Mouse (Mus musculus) CH12.LX (cell line): ENCODE measurements at regions not wholly inside any gene's neighbourhood (a gene's known extent, or its start where the extent isn't known, plus 50 kb on each side); places are given as distances from the start of the nearest gene placed in this dataset.

Source experiments
- CHD2 ChIP-seq: IDR thresholded peaks from 2 replicates; pipeline ENCODE4 v1.6.1; 2011; ENCODE audit warnings: low read length, improper control_type of control experiment
- CTCF ChIP-seq, 2 experiments: IDR thresholded peaks in 1 of 2; conservative IDR thresholded peaks in 1 of 2; 2 replicates each; pipeline ENCODE4 v1.5.1; 2011 to 2012; ENCODE audit warnings: low read depth in 2 of 2, low read length in 2 of 2, improper control_type of control experiment in 1 of 2, inconsistent platforms in 1 of 2, mild to moderate bottlenecking in 1 of 2, moderate library complexity in 1 of 2
- ELF1 ChIP-seq: IDR thresholded peaks from 2 replicates; pipeline ENCODE4 v1.6.1; 2014; ENCODE audit warnings: low read depth, mild to moderate bottlenecking, inconsistent platforms, low read length, improper control_type of control experiment
- HCFC1 ChIP-seq: IDR thresholded peaks from 2 replicates; pipeline ENCODE4 v1.6.1; 2012; ENCODE audit warnings: low read depth, mild to moderate bottlenecking, inconsistent platforms, low read length, improper control_type of control experiment
- POLR2A ChIP-seq: IDR thresholded peaks from 2 replicates; pipeline ENCODE4 v1.6.1; 2011; ENCODE audit warnings: low read depth, mild to moderate bottlenecking, improper control_type of control experiment, low read length
- USF1 ChIP-seq: IDR thresholded peaks from 2 replicates; pipeline ENCODE4 v1.6.1; 2014; ENCODE audit warnings: low read depth, mild to moderate bottlenecking, inconsistent platforms, low read length, improper control_type of control experiment
- USF2 ChIP-seq: conservative IDR thresholded peaks from 2 replicates; pipeline ENCODE4 v1.6.1; 2011; ENCODE audit warnings: low read depth, low read length, improper control_type of control experiment

DNA sequence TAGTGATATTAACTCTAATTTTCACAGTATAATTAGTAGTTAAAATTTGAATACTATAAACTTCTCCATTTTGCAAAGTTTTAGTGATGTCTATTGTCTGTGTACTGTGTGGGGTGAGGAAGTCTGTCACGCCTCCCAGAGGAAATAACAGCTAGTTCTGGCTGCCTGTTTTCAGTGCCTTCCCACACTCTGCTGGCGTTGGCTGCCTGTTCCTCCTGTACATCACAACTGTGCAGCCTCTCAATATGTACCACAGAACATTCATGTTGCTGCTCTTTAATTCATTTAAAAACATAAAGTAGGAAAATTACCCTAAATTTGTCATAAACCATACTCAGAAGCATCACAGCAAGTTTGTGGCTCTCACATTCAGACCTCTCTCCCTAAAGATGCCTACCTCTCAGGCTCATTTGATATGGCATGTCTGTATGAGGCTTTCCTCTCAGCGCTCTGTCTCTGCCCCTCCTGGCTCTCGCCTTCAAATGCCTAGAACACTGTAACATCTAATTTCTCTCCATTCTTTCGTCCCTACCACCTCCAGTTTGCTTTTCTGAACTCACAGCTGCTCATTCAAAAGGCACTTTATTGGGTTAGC is 239.7 kb upstream of the Zic4 start:
- TF ChIP-seq USF2 (no peak), CTCF (conservative IDR thresholded peaks at IDR 0.05 in 1 of 2, IDR thresholded peaks at IDR 0.05 in 1 of 2; ENCODE audit: low read depth in 2 of 2, low read length in 2 of 2) (no peak), HCFC1 (no peak), ELF1 (no peak), USF1 (no peak), POLR2A (no peak), CHD2 (no peak)
